Mouse (Mus musculus): ENCODE measurements around the gene Rpl13a.
A peak's percentile ranks its signal among the peaks of the same experiment; 100 is the strongest.

The Rpl13a gene

GRCm38 (mm10) chr7:45086084-45086483 lies 42.5 kb downstream of the Rpl13a start:
- DNase-seq: no peak

- DNase-seq: no peak
Observed at GRCm38 (mm10) chr7:45083300-45083890, 45.2 kb downstream of the Rpl13a start.

GRCm38 (mm10) chr7:45082401-45083299 lies 45.9 kb downstream of the Rpl13a start:
- no peak for DNase-seq

GRCm38 (mm10) chr7:45081016-45081415 lies 47.5 kb downstream of the Rpl13a start:
- no peak for DNase-seq

- DNase-seq: peak; percentile 84
Observed at GRCm38 (mm10) chr7:45079856-45080255, 48.7 kb downstream of the Rpl13a start.

GRCm38 (mm10) chr7:45078513-45078912 lies 50.0 kb downstream of the Rpl13a start:
- no peak for DNase-seq

- DNase-seq: no peak
Observed at GRCm38 (mm10) chr7:45077829-45078228, 50.7 kb downstream of the Rpl13a start.

- DNase-seq: no peak
Observed at GRCm38 (mm10) chr7:45077322-45077721, 51.2 kb downstream of the Rpl13a start.

- DNase-seq: no peak
Observed at GRCm38 (mm10) chr7:45076501-45076900, 52.1 kb downstream of the Rpl13a start.
